Mouse (Mus musculus) retina, postnatal 1 day (tissue): ENCODE measurements around the gene Clcn2.

Experiments
- DNase-seq: peaks from one replicate; pipeline ENCODE4 v3.0.0-alpha.2; 2012

The Clcn2 gene

DNA sequence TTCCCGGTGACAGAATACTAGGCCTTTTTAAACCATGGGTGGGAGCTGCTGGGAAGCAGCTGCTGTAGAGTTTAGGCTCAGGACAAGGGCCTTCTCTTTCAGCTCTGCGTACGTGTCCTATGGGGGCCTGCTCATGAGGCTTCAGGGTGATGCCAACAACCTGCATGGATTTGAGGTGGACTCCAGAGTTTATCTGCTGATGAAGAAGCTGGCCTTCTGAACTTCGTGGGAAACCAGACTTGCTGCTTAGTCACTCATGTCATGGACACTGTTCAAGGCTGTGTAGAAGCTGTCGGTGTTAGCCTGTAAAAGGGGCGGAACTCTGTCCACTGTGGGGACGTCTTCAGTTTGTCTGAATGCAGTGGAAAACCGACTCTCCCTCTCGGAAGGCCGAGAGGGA is 4.3 kb upstream of the Clcn2 start:
- DNase-seq = no peak

DNA sequence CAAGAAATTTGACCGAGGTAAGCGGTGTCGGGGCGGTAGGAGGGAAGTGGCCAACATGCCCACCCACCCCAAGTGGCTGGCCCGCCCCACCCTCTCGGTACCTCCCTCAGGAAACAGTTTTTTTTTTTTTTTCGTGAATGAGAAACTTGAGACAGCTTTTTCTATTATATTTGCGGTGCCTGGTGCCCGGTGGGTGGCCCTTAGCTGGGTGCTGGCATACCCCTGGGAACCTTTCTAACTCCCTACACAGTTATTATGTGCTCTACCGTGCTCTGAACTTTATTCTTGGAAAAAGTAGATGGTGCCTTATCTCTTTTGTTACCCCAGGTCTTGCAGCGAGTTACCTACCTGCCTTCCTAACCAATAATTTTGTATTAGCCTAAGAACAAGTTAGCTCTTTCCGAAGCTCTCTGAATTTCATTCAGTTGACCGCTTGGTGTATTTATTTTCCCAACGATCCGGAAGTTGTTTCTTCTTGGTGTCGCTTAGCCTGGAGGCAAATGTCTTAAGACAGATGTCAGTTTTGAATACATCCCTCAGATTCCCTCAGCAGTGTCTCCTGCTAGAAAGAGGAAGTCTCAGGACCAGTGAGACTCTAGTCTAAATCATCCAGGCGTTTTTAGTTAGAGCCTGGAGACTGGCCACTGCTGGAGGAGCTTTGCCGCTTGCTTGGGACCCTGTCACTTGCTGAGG is 578 bp upstream of the Clcn2 start:
- DNase-seq = peak; percentile 28

DNA sequence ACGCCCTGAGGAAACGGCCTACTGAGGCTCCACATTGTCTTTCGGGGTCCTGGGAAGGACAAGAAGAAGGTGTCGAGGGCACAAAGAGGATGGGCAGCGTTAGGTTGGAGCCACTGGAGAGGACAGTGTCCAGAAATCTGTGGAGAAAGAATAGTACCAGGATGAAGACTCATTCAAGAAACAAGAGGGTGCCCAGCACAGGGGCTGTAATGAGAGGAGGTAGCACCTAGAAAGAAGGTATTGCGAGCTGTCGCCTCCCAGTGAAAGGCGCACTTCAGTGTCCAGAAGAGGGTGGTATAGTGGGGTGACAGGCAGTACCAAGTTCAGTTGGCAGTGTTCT is 735 bp downstream of the Clcn2 start:
- DNase-seq = no peak

- peak; percentile 91 for DNase-seq
Observed at GRCm38 (mm10) chr16:20715976-20716840, 1.3 kb downstream of the Clcn2 start.

DNA sequence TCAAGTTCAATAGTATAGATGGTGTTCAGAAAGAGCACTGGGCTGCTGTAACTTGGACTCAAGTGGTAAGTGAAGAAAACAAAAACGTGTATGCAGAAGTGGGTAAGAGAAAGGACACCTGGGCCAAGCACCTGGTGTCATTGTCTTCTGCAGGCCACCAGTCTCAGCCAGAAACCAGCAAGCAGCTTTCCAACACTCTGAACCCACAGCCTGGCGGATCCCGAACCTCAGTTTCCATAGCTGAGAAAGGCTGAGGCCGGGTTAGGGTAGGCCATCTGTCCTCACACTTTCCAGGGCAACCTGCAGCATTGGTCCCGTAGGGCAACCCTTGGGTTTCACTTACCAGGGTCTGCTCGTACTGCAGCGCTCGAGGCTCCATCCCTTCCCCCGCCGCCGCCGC is 2.0 kb downstream of the Clcn2 start:
- DNase-seq = no peak

DNA sequence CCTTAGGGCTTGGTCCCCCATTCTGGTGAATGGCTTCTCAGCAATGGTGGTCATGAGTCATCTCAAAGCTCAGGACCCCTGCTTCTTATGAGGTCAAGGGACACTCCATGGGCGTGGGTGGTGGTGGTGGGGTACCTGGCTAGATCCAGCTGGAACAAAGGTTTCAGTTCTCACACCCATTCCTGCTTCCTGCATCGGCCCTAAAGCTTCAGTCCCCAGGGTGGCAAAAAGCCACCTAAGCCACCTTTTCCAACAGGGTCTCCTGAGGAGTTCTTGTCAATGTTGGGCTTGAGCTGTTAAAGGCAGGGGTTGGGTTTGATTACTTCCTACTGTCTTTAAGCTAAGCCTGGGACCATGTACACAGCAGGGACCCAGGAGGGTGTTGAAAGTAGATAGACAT is 2.4 kb downstream of the Clcn2 start:
- DNase-seq = no peak

DNA sequence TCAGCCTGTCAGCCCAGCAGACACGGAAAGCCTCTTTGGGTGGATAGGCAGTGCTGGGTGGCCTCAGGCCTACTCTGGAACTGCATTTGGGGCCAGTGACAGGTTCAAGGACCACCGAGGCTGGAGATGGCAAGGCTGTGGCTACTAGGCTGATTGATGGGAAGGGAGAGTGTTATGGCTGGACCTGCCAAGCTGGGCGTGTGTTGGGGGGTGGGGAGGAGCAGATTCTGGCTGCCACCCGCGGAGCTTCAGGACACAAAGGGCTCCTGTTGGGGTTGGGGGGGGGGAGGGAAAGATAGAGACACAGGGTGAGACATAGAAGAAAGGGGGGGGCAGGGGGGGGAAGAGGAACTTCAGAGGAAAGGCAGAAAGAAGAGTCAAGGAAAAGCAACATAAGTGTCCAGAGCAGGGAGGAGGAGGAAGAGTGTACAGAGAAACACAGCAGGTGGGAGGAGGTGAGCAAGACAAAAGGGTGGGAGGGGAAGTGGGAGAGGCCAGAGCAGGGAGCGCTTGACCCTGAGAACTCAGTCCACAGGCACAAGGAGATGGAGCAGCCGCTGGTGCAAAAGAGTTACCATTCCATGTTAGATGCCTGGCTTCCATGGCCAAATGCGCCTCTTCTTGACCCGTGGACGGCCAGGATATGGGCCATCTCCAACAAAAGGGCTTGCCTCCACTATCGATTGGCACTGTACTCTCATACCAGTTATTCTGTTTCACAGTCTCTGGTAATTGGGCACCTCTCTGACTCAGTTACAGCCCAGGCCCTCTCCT is 3.1 kb downstream of the Clcn2 start:
- DNase-seq = peak; percentile 32

DNA sequence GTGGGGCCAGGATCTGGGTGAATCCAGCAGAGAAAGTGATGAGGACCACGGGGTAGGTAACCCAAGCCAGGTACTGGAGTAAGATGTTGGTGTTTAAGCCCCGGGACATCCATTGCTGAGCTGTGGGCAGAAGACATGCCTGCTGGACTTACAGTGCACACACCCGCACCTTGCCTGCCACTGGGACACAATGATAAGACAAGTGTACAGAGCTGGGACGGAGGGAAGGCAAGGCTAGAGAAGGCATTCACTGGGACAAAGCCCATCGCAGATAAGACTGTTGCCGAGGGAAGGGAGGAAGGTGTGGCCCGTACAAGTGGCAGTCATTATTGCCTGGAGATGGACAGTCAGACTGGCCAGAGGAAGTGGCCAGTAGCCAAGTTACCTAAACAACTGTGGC is 4.7 kb downstream of the Clcn2 start:
- DNase-seq = no peak

- no peak for DNase-seq
Observed at GRCm38 (mm10) chr16:20712190-20712589, 5.4 kb downstream of the Clcn2 start.

GRCm38 (mm10) chr16:20710810-20711209 is 6.7 kb downstream of the Clcn2 start:
- DNase-seq = peak; percentile 35

DNA sequence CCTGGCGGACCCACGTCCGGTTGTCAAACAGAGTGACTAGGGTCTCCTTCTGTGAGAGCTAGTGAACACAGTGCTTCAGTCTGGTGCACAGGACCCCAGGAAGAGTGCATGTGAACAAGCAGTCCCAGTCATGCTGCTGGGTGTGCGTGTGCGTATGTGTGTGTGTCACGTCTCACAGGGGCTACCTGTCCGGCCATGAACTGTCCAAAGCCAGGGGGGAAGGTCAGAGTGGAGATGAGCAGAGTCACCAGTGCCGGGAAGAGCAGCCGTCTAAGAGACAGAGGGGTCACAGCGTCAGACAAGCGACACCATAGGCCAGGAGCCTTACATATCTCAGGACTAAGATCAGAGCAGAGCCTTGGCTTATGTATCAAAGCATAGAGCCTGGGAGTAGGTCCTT is 7.2 kb downstream of the Clcn2 start:
- DNase-seq = no peak

GRCm38 (mm10) chr16:20708939-20709734 is 8.4 kb downstream of the Clcn2 start:
- peak; percentile 73 for DNase-seq

DNA sequence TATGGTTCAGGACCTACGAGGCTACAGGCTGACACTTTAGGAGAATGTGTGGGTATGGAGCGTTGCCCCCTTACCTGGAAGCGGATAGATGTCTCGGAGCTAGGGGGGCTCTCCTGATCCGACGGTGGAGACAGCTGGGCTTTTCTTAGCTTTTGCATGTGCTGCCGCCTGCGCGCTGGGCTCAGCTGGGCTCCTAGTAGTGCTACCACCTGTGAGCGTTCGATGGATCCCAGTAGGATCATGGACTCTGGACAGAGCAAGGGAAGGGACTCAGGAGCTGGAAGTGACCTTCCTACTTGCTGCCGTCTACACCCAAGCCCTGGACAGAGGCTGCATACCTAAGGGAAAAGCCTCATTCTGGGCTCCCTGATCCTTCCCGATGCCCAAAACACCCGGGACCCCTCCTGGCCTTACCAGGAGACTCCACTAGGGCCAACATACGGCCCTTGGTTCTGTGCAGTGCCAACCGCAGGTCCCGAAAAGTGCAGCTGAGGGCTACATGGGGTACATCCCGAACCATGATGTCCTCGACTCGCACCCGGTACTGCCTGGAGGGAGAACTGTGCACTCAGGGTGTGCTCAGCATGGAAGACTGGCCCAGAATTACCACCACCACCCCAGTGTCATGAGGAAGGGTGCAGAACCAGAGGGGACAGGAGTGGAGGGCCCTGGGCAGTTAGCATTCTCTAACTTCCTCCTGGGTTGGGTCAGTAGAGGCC is 9.2 kb downstream of the Clcn2 start:
- DNase-seq = no peak

GRCm38 (mm10) chr16:20706407-20707055 is 11.0 kb downstream of the Clcn2 start:
- no peak for DNase-seq

DNA sequence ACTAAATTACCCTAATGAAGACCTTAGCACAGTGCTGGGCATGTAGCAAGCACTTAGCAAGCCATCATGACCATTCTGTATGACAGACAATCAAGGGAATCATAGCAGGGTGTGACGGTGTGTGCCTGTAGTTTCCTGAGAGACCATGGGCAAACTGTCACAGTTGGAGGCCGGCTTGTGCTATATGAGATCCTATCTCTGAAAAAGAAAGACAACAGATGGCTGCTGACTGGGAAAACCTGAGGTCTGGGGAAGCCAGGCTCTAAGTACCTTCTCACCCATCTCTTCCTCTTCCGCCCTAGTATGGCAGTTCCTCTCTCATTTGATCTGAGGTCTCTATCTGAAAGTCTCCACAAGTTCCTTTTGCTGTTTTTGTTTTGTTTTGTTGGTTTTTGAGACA is 11.8 kb downstream of the Clcn2 start:
- no peak for DNase-seq

GRCm38 (mm10) chr16:20703699-20704400 is 13.7 kb downstream of the Clcn2 start:
- no peak for DNase-seq

DNA sequence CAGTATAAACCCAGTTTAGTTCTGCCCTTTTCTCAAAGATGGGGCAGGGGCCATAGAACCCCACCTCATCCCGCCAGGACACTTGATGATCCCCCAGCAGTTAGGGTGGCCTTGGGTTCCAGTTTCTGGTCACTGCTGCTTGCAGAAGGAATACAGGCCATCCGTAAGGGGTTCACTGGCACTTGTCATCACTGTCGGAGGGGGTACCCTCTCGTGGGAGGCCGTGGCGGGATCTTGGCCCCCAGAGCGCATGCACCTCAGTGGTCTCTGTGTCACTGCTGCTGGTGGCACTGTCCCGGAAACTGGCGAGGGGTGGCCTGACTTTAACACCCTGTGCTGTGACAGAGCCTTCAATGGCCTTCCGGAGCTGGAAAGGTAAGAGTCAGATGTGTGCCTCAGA is 14.5 kb downstream of the Clcn2 start:
- DNase-seq = no peak

DNA sequence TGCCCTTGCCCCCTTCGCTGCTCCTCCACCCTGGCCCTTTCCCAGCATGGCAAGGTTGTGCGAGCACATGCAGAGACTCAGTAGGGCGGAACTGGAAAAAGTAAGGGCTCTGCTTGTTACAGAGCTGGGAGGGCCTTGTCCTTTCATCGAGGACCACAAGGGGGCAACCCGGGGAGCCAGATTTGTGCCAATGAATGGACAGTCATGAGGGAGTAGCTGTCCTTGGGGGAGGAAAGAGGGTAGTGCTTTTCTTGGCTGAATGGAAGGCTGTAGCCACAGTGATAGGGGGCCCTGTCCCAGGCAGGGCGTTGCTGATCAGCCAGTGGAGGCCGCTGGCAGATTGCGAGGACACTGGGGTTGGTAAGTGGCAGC is 15.0 kb downstream of the Clcn2 start:
- DNase-seq = peak; percentile 87

- DNase-seq = no peak
Observed at GRCm38 (mm10) chr16:20701729-20702521, 15.6 kb downstream of the Clcn2 start.

GRCm38 (mm10) chr16:20701316-20701715 is 16.2 kb downstream of the Clcn2 start:
- DNase-seq = no peak
